Mouse (Mus musculus): ENCODE measurements around the gene Dnm1l. TPM values are rescaled to one million over a fixed set of nuclear protein-coding genes. Genes with fewer than 3 reads are reported as not detected.

Gene Dnm1l
- polyA plus RNA-seq, 1 experiment from 2014 or later = 65.3 TPM

DNA sequence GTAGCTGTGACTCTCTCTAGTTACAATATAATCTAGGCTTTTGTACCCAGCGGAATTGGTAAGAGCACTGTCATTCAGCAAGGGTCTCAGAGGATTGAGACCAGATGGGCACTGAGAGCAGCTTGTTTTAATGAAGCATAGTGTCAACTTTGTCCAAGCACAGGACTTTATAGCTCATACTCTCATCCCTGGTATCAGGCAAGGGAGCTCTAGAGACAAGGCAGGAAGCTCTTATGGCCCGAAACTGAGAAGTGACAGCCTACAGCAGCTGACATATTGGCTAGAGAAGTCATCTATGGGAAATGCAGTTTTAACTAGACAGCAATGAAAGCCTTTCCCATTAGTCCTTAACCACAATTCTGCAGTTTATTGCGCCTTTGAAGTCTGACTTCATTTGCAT lies 85.8 kb downstream of the Dnm1l start:
- no peaks in the 10 kb centered on the region for H3K27me3 ChIP-seq
- peaks cover 49% of the 10 kb centered on the region for H3K36me3 ChIP-seq
- H3K4me2 ChIP-seq = no peak overlapping the region
- WGBS = 67% methylated on average over 3 of the region's 3 CpGs
- no peaks in the 10 kb centered on the region for H3K4me1 ChIP-seq (replicated peaks)
- ATAC-seq (replicated peaks; ENCODE audit: insufficient number of reproducible peaks, insufficient read depth, low FRiP score, low read depth) = no peak
- H3K9me3 ChIP-seq (replicated peaks) = no peaks in the 10 kb centered on the region
- H3K27ac ChIP-seq = no peak overlapping the region
- no peak overlapping the region for H3K4me3 ChIP-seq
- no peak overlapping the region for H3K9ac ChIP-seq

GRCm38 (mm10) chr16:16262436-16262835 lies 96.3 kb downstream of the Dnm1l start:
- Histone ChIP-seq H3K9ac (no peak overlapping the region), H3K27me3 (no peaks in the 10 kb centered on the region), H3K36me3 (peaks cover 37% of the 10 kb centered on the region), H3K4me1 (replicated peaks) (peaks cover 17% of the 10 kb centered on the region), H3K9me3 (replicated peaks) (no peaks in the 10 kb centered on the region), H3K4me3 (no peak overlapping the region), H3K4me2 (no peak overlapping the region), H3K27ac (no peak overlapping the region; the same call in 1 of the 2 replicates)
- no peak for ATAC-seq (replicated peaks; ENCODE audit: insufficient number of reproducible peaks, insufficient read depth, low FRiP score, low read depth)
- 63% methylated on average over 3 of the region's 3 CpGs for WGBS

Other genes with a start within 250 kb of the Dnm1l start
- 107 and 114 TPM in 2 replicates for gene Pkp2, start 145.6 kb downstream of the Dnm1l start, polyA plus RNA-seq (2015; fragmentation: Nextera tagmentation; extraction: Ambion mirVana)
- 38.4 and 41.1 TPM in 2 replicates for gene Yars2, start 56.0 kb downstream of the Dnm1l start, polyA plus RNA-seq (2015; fragmentation: Nextera tagmentation; extraction: Ambion mirVana)
- gene Fgd4, start 241.6 kb upstream of the Dnm1l start, polyA plus RNA-seq (2015; fragmentation: Nextera tagmentation; extraction: Ambion mirVana) = 9.0 and 10.3 TPM in 2 replicates

Measured in heart, embryonic 15.5 days (tissue).